Mouse (Mus musculus): Measurements from ENCODE around the gene Neurl1a.

The Neurl1a gene

GRCm38 (mm10) chr19:47167617-47168214 lies 10.9 kb upstream of the Neurl1a start:
- no peak for DNase-seq (ENCODE audit: extremely low spot score, low read depth, low spot score)

GRCm38 (mm10) chr19:47168223-47168622 lies 10.4 kb upstream of the Neurl1a start:
- peak; percentile 67 for DNase-seq (ENCODE audit: extremely low spot score, low read depth, low spot score)

GRCm38 (mm10) chr19:47168793-47169412 lies 9.7 kb upstream of the Neurl1a start:
- DNase-seq (ENCODE audit: extremely low spot score, low read depth, low spot score), result peak; percentile 66

GRCm38 (mm10) chr19:47174515-47174914 lies 4.1 kb upstream of the Neurl1a start:
- no peak for DNase-seq (ENCODE audit: extremely low spot score, low read depth, low spot score)

GRCm38 (mm10) chr19:47175472-47175871 lies 3.1 kb upstream of the Neurl1a start:
- DNase-seq (ENCODE audit: extremely low spot score, low read depth, low spot score), result no peak

GRCm38 (mm10) chr19:47176916-47177505 lies 1.6 kb upstream of the Neurl1a start:
- DNase-seq (ENCODE audit: extremely low spot score, low read depth, low spot score), result no peak

GRCm38 (mm10) chr19:47178001-47178400 lies 619 bp upstream of the Neurl1a start:
- DNase-seq (ENCODE audit: extremely low spot score, low read depth, low spot score), result no peak

- DNase-seq (ENCODE audit: extremely low spot score, low read depth, low spot score), result no peak
These were observed 721 bp downstream of the Neurl1a start for GRCm38 (mm10) chr19:47179272-47179809.

- DNase-seq (ENCODE audit: extremely low spot score, low read depth, low spot score), result no peak
These were observed 1.4 kb downstream of the Neurl1a start for GRCm38 (mm10) chr19:47180011-47180410.

GRCm38 (mm10) chr19:47184221-47184620 lies 5.6 kb downstream of the Neurl1a start:
- no peak for DNase-seq (ENCODE audit: extremely low spot score, low read depth, low spot score)

GRCm38 (mm10) chr19:47184736-47185135 lies 6.1 kb downstream of the Neurl1a start:
- DNase-seq (ENCODE audit: extremely low spot score, low read depth, low spot score), result no peak

- no peak for DNase-seq (ENCODE audit: extremely low spot score, low read depth, low spot score)
These were observed 8.1 kb downstream of the Neurl1a start for GRCm38 (mm10) chr19:47186514-47187275.

GRCm38 (mm10) chr19:47188515-47189128 lies 10.0 kb downstream of the Neurl1a start:
- DNase-seq (ENCODE audit: extremely low spot score, low read depth, low spot score), result no peak

GRCm38 (mm10) chr19:47192158-47192557 lies 13.5 kb downstream of the Neurl1a start:
- no peak for DNase-seq (ENCODE audit: extremely low spot score, low read depth, low spot score)

GRCm38 (mm10) chr19:47198671-47199350 lies 20.2 kb downstream of the Neurl1a start:
- no peak for DNase-seq (ENCODE audit: extremely low spot score, low read depth, low spot score)

- no peak for DNase-seq (ENCODE audit: extremely low spot score, low read depth, low spot score)
These were observed 23.4 kb downstream of the Neurl1a start for GRCm38 (mm10) chr19:47201972-47202371.

GRCm38 (mm10) chr19:47202429-47202828 lies 23.8 kb downstream of the Neurl1a start:
- DNase-seq (ENCODE audit: extremely low spot score, low read depth, low spot score), result no peak

GRCm38 (mm10) chr19:47203042-47203441 lies 24.4 kb downstream of the Neurl1a start:
- DNase-seq (ENCODE audit: extremely low spot score, low read depth, low spot score), result no peak

- no peak for DNase-seq (ENCODE audit: extremely low spot score, low read depth, low spot score)
These were observed 26.0 kb downstream of the Neurl1a start for GRCm38 (mm10) chr19:47204653-47205052.

GRCm38 (mm10) chr19:47206126-47206525 lies 27.5 kb downstream of the Neurl1a start:
- DNase-seq (ENCODE audit: extremely low spot score, low read depth, low spot score), result no peak
